Mouse (Mus musculus): ENCODE data around the gene Sowaha. TPM values are rescaled to one million over a fixed set of nuclear protein-coding genes. Genes with fewer than 3 reads are reported as not detected.
"Not testable (repeated sequence)": the region's sequence is repeated elsewhere in the genome, so short reads cannot be mapped to it uniquely, and the experiment has no call there.

The Sowaha gene
- polyA plus RNA-seq, 1 experiment from 2014 or later, result 0.77 TPM

- WGBS, result 97% methylated on average over 5 of the region's 5 CpGs
- peaks cover 10% of the 10 kb centered on the region for H3K36me3 ChIP-seq
Measured at GRCm38 (mm10) chr11:53428716-53429057, 51.4 kb downstream of the Sowaha start.

DNA sequence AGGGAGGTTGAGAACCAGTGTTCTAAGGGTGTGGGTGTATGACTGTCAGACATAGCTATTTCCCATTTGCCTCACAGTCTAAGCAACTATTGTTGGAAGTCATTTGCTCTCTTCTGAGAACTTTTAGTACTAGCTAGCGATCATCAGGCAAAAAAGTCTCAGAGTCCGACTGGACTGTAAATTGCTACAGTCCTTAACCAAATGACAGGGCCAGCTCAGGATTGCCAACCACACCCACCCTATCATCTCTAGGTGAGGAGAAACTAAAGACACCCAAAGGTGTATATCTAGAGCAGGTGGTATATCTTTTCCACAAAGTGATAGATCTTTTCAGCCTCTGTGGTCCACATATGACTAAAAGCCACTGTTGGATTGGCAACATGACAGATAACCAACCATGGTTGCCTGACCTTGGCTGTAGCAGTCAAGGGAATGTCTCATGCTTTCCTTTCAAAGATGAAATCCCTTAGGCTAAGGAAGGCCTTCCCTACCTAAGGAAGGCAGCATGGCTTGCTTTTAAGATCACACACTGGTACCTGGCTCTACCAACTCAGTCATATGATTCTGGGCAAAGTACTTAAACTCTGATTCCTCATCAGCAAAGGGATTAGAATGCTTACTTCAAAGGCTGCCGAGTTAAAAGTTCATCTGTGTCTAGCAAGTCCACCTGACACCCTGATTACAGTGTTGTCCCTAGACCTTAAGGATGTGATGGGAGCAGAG, 51.9 kb downstream of the Sowaha start:
- 94% methylated on average over 3 of the region's 3 CpGs for WGBS
- no peak overlapping the region for H3K4me3 ChIP-seq
- no peak overlapping the region for H3K27ac ChIP-seq (replicated peaks)
- no peaks in the 10 kb centered on the region for H3K9me3 ChIP-seq
- H3K4me2 ChIP-seq (replicated peaks), result no peak overlapping the region
- no peak overlapping the region for H3K9ac ChIP-seq (replicated peaks)
- peaks cover 15% of the 10 kb centered on the region for H3K4me1 ChIP-seq
- H3K27me3 ChIP-seq, result no peaks in the 10 kb centered on the region
- no peak for ATAC-seq (ENCODE audit: low FRiP score, low read depth)
- H3K36me3 ChIP-seq, result peaks cover 10% of the 10 kb centered on the region

More at GRCm38 (mm10) chr11:53428716-53429057, 51.4 kb downstream of the Sowaha start:
- no peaks in the 10 kb centered on the region for H3K9me3 ChIP-seq
- no peak for ATAC-seq (ENCODE audit: low FRiP score, low read depth)
- H3K4me1 ChIP-seq, result peaks cover 15% of the 10 kb centered on the region
- H3K9ac ChIP-seq (replicated peaks), result no peak overlapping the region
- H3K27me3 ChIP-seq, result no peaks in the 10 kb centered on the region
- no peak overlapping the region for H3K4me2 ChIP-seq (replicated peaks)
- no peak overlapping the region for H3K27ac ChIP-seq (replicated peaks)
- H3K4me3 ChIP-seq, result no peak overlapping the region

DNA sequence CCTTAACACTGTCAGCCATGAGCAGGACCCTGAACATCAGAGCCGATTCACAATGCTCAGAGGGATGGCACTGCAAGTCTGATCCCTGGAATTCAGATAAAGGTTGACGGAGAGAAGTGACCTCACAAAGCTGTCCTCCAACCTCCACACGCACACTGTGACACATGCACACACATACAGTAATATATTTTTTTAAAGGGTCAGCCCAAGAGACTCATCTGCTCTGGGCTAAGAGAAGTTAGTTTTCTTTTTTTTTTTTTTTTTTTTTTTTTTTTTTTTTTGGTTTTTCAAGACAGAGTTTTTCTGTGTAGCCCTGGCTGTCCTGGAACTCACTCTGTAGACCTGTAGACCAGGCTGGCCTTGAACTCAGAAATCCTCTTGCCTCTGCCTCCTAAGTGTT, 53.2 kb downstream of the Sowaha start:
- H3K27me3 ChIP-seq; ATAC-seq (ENCODE audit: low FRiP score, low read depth); H3K4me3 ChIP-seq; H3K4me2 ChIP-seq (replicated peaks); H3K27ac ChIP-seq (replicated peaks); H3K9ac ChIP-seq (replicated peaks); H3K9me3 ChIP-seq: not testable (repeated sequence)
- 87% methylated on average over 3 of the region's 3 CpGs for WGBS
- Histone ChIP-seq H3K36me3 (peaks cover 10% of the 10 kb centered on the region), H3K4me1 (peaks cover 15% of the 10 kb centered on the region)

Other genes starting within 250 kb of the Sowaha start
- 87.6 and 90.6 TPM in 2 replicates for gene Hspa4, start 179.8 kb downstream of the Sowaha start, polyA plus RNA-seq (2016; fragmentation: Nextera tagmentation; extraction: Ambion mirVana)
- gene Zcchc10, start 155.6 kb downstream of the Sowaha start, polyA plus RNA-seq (2016; fragmentation: Nextera tagmentation; extraction: Ambion mirVana), result 17.5 and 19.3 TPM in 2 replicates
- gene Aff4, start 129.4 kb downstream of the Sowaha start, polyA plus RNA-seq (2016; fragmentation: Nextera tagmentation; extraction: Ambion mirVana), result 77.4 and 98.0 TPM in 2 replicates
- gene Leap2, start 57.1 kb downstream of the Sowaha start, polyA plus RNA-seq (2016; fragmentation: Nextera tagmentation; extraction: Ambion mirVana), result not detected in 2 replicates
- 540 and 574 TPM in 2 replicates for gene Uqcrq, start 49.4 kb downstream of the Sowaha start, polyA plus RNA-seq (2016; fragmentation: Nextera tagmentation; extraction: Ambion mirVana)
- 3.0 and 3.3 TPM in 2 replicates for gene Gdf9, start 49.3 kb downstream of the Sowaha start, polyA plus RNA-seq (2016; fragmentation: Nextera tagmentation; extraction: Ambion mirVana)
- not detected in 2 replicates for gene Gm10447, start 23.2 kb downstream of the Sowaha start, polyA plus RNA-seq (2016; fragmentation: Nextera tagmentation; extraction: Ambion mirVana)
- 1.8 and 2.4 TPM in 2 replicates for gene Shroom1, start 23.1 kb downstream of the Sowaha start, polyA plus RNA-seq (2016; fragmentation: Nextera tagmentation; extraction: Ambion mirVana)
- gene Gm9837, start 9.8 kb downstream of the Sowaha start, polyA plus RNA-seq (2016; fragmentation: Nextera tagmentation; extraction: Ambion mirVana), result not detected in 2 replicates
- gene Gm9945, start 108 bp downstream of the Sowaha start, polyA plus RNA-seq (2016; fragmentation: Nextera tagmentation; extraction: Ambion mirVana), result not detected in 2 replicates
- gene Sept8, start 39.0 kb upstream of the Sowaha start, polyA plus RNA-seq (2016; fragmentation: Nextera tagmentation; extraction: Ambion mirVana), result 14.3 and 17.1 TPM in 2 replicates
- gene Kif3a, start 87.1 kb upstream of the Sowaha start, polyA plus RNA-seq (2016; fragmentation: Nextera tagmentation; extraction: Ambion mirVana), result 127 and 151 TPM in 2 replicates
- gene Il4, start 138.4 kb upstream of the Sowaha start, polyA plus RNA-seq (2016; fragmentation: Nextera tagmentation; extraction: Ambion mirVana), result 2.2 and 3.2 TPM in 2 replicates
- not detected in 2 replicates for gene Il13, start 154.4 kb upstream of the Sowaha start, polyA plus RNA-seq (2016; fragmentation: Nextera tagmentation; extraction: Ambion mirVana)
- gene Rad50, start 227.0 kb upstream of the Sowaha start, polyA plus RNA-seq (2016; fragmentation: Nextera tagmentation; extraction: Ambion mirVana), result 17.9 and 20.1 TPM in 2 replicates
- gene Il5, start 240.5 kb upstream of the Sowaha start, polyA plus RNA-seq (2016; fragmentation: Nextera tagmentation; extraction: Ambion mirVana), result not detected in 2 replicates

All from midbrain, embryonic 12.5 days (tissue).